23 mouse cellular contexts compared by ENCODE assay signal in genomic region chr17:31760465-31760864, GRCm38 (mm10).
"Had no signal": no experiment of that assay in that cellular context is flagged by ENCODE, and none has a peak within 500 bp of the region (broad histone marks: within the 10 kb centered on the region; RNA-seq: fewer than 3 reads in every experiment).

No protein-coding gene starts in this region.

- H3K4me3 ChIP-seq: heart, embryonic 13.5 days; heart, embryonic 15.5 days; hindbrain, embryonic 13.5 days; hindbrain, embryonic 15.5 days; kidney, embryonic 15.5 days; layer of hippocampus, adult 2 months; left cerebral cortex, adult 2 months; limb, embryonic 10.5 days; limb, embryonic 12.5 days had no signal

- H3K4me1 ChIP-seq: hindbrain, embryonic 13.5 days; hindbrain, embryonic 15.5 days; kidney, embryonic 15.5 days; limb, embryonic 12.5 days had no signal

- H3K27ac ChIP-seq: heart, embryonic 13.5 days; heart, embryonic 15.5 days; hindbrain, embryonic 13.5 days; hindbrain, embryonic 15.5 days; hindbrain, postnatal 0 days; kidney, embryonic 15.5 days; kidney, postnatal 0 days; layer of hippocampus, adult 2 months; left cerebral cortex, adult 2 months; limb, embryonic 10.5 days; limb, embryonic 12.5 days had no signal

- ATAC-seq: forebrain, postnatal 0 days; hindbrain, postnatal 0 days had no signal

- DNase-seq: forebrain, postnatal 0 days; gastrocnemius, postnatal 14 days; gastrocnemius, postnatal 36 days; heart, adult 18-20 months; heart, postnatal 14 days; heart, postnatal 36 days; kidney, adult 11 months; kidney, adult 2 months; kidney, adult 9 months; kidney, postnatal 14 days; kidney, postnatal 36 days; liver had no signal
